Mouse (Mus musculus) embryonic facial prominence, embryonic 10.5 days (tissue): Measurements from ENCODE around the gene Kcnn1. TPM values are rescaled to one million over a fixed set of nuclear protein-coding genes. Genes with fewer than 3 reads are reported as not detected.

Experiments
- DNase-seq: peaks from one replicate; pipeline ENCODE4 v3.0.0-alpha.2; 2017; ENCODE audit warnings: low spot score
- H3K27ac ChIP-seq: fragments of 300-500 bp; sonication (generic); replicated peaks from 2 replicates; pipeline ENCODE4 v1.5.1; 2016; ENCODE audit warnings: mild to moderate bottlenecking
- H3K27me3 ChIP-seq: fragments of 300-500 bp; sonication (generic); replicated peaks from 2 replicates; pipeline ENCODE4 v1.6.1; 2016; ENCODE audit warnings: low read depth, mild to moderate bottlenecking; ENCODE audit not compliant: poor library complexity, severe bottlenecking
- H3K36me3 ChIP-seq: fragments of 300-500 bp; sonication (generic); replicated peaks from 2 replicates; pipeline ENCODE4 v1.6.1; 2016; ENCODE audit warnings: mild to moderate bottlenecking, moderate library complexity
- H3K4me1 ChIP-seq: fragments of 300-500 bp; sonication (generic); 2 replicates; pipeline ENCODE4 v1.6.1; 2016
- H3K4me3 ChIP-seq: fragments of 300-500 bp; sonication (generic); 2 replicates; pipeline ENCODE4 v1.5.1; 2016; ENCODE audit warnings: mild to moderate bottlenecking, moderate library complexity
- H3K9me3 ChIP-seq: fragments of 300-500 bp; sonication (generic); 2 replicates; pipeline ENCODE4 v1.6.1; 2016; ENCODE audit warnings: mild to moderate bottlenecking
- WGBS: fragments of 180-500 bp; shearing (Covaris S2); methylation state at CpG from one replicate; pipeline ENCODE4 v1.1.7; 2016; 5-methylcytosine and 5-hydroxymethylcytosine counted together
- polyA plus RNA-seq: library from polyadenylated mRNA; unstranded; fragments of >200 nt; fragmentation: Nextera tagmentation; extraction: Ambion mirVana; gene quantifications from 2 replicates; pipeline ENCODE4 v1.2.1, GENCODE M21; 2016

Gene Kcnn1
- polyA plus RNA-seq, 1 experiment from 2014 or later, result 5.1 TPM

DNA sequence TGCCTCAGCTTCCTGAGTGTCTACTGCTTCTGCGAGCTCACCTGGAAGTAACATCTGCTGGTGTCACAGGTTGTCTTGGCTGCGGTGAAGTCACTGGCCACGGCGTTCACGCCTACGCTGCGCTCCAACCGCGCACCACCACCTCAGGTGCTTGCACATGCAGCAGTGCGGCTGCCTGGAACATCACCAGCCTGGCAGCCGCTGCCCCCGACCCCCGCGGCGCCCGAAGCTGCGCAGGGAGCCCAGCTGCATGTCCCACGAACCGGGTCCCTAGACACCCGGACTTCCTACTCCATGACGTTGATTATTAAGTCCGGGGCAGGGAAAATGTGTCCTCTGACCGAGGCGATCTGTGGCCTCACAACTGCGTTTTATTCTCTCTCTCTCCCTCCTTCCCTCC, 20.6 kb downstream of the Kcnn1 start:
- Histone ChIP-seq H3K4me3 (0 out of 2 replicates have a peak overlapping the region, but pooled peaks have one; percentile 19), H3K4me1 (peaks cover 39% of the 10 kb centered on the region), H3K27me3 (peaks cover 26% of the 10 kb centered on the region), H3K9me3 (no peaks in the 10 kb centered on the region), H3K36me3 (no peaks in the 10 kb centered on the region), H3K27ac (no peak overlapping the region)
- DNase-seq, result no peak
- 75% methylated on average over 25 of the region's 25 CpGs for WGBS

DNA sequence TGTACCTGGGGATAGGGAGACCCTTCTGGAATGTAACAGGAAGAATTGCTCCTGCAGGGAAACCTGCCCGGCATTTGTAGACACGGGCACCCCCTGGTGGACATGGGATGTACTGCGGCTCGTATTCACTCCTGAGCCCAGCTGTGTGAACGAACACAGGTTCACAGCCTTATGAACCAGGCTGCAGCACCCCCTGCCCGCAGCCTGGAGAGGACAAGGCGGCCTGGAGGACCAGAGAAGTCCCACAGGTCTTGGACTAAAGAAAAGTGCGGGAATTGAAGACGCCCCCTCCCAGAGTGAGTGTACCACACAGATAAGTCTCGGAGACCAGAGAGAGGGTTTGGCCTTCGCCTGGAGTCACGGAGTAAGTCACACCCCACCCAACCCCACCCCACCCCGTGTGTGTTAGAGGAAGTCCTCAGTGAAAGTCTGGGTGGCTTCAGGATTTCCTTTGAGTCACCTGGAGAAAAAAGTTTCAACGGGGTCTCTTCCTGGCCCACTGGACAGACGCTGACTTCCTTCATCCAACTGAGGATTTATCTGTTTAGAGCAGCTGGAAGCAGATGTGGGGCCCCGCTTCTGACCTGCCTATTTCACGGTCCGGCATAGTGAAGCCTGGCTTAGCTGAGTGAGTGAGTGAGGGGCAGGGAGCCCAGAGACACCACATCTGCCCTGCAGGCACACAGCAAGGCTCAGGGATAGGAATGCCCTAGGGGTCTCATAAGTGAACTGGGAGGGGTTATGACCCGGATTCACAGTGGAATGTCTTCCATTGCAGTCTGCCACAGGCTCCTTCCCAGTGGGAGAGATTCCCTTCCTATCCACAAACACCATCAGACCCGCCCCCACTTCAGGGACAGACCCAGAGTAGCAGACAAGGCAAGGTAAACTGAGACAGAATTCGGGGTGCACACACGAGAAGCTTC, 21.6 kb downstream of the Kcnn1 start:
- peak overlapping the region; percentile 52 for H3K27ac ChIP-seq
- peak; percentile 94 for DNase-seq
- peaks cover 7% of the 10 kb centered on the region; the same call in 1 of the 2 replicates for H3K36me3 ChIP-seq
- 40% methylated on average over 22 of the region's 22 CpGs for WGBS
- H3K27me3 ChIP-seq, result peaks cover 19% of the 10 kb centered on the region; the same call in 1 of the 2 replicates
- H3K4me1 ChIP-seq, result peaks cover 44% of the 10 kb centered on the region
- H3K4me3 ChIP-seq, result peak overlapping the region; percentile 19; the same call in 1 of the 2 replicates
- no peaks in the 10 kb centered on the region for H3K9me3 ChIP-seq

DNA sequence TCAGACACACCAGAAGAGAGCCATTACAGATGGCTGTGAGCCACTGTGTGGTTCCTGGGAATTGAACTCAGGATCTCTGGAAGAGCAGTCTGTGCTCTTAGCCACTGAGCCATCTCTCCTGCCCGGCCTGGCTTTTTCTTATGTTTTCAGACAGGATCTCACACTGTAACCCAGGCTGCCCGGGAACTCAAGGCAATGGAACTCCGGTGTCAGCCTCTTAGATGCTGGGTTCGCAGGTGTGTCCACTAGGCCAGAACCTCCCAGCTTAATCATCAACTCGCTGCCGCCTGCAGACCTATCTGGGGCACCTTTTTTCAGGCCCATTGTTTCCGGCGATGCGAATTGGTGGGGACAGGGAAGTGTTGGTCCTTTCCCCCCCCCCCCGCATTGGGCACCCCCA, 22.5 kb downstream of the Kcnn1 start:
- 0 out of 2 replicates have a peak, but pooled peaks cover 13% of the 10 kb centered on the region for H3K27me3 ChIP-seq
- no peak for DNase-seq
- peaks cover 44% of the 10 kb centered on the region for H3K4me1 ChIP-seq
- H3K36me3 ChIP-seq, result peaks cover 13% of the 10 kb centered on the region
- no peak overlapping the region for H3K4me3 ChIP-seq
- WGBS, result 55% methylated on average over 10 of the region's 10 CpGs
- no peaks in the 10 kb centered on the region for H3K9me3 ChIP-seq
- peak overlapping the region; percentile 52 for H3K27ac ChIP-seq

DNA sequence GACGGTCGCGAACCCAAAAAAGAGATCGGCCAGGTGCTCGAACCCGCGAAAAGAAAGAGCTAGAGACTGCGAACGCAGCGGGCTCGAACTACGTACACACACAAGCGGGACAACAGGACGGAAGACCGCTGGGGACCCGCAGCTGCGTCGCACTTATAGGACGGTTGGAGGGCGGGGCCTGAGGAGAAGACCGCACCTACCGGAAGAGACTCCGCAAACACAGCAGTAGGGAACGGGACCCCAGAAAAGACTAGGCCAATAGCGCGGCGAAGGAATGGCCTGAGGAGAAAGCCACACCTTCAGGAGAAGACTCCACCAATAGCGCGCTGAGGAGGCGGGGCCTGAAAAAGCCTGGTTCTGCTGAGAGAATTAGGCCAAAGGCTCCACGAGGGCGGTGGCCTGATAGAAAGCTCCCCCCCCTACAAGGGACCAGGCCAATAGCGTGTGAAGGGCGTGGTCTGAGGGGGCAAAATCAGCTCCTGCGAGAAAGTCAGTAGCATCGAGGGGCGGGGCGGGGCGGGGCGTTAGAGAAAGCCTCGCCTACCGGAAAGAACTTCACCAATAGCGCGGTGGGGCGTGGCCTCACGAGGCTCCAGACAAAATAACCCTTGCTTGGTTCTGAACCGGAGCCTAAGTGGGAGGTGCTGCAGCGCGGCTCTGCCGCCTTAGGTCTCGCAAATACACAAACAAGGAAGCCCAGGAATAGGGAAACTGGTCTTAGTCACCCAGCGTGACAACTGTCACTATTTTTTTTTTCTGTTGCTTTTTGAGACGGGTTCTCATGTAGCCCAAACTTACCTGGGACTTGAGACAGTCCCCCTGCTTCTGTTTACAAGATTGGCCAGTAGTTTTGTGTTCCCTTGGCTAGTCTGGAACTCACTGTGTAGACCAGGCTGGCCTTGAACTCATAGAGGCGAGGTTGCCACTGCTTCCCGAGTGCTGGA, 23.4 kb downstream of the Kcnn1 start, which contains the start of gene Arrdc2:
Arrdc2 (minus strand) TSS at position 313 of the 944 bp plus-strand sequence.
- peak within 1 kb of the TSS; percentile 90 for H3K27ac ChIP-seq
- 2% methylated on average over 55 of the region's 55 CpGs for WGBS
- H3K4me1 ChIP-seq, result peaks cover 39% of the 10 kb centered on the region

DNA sequence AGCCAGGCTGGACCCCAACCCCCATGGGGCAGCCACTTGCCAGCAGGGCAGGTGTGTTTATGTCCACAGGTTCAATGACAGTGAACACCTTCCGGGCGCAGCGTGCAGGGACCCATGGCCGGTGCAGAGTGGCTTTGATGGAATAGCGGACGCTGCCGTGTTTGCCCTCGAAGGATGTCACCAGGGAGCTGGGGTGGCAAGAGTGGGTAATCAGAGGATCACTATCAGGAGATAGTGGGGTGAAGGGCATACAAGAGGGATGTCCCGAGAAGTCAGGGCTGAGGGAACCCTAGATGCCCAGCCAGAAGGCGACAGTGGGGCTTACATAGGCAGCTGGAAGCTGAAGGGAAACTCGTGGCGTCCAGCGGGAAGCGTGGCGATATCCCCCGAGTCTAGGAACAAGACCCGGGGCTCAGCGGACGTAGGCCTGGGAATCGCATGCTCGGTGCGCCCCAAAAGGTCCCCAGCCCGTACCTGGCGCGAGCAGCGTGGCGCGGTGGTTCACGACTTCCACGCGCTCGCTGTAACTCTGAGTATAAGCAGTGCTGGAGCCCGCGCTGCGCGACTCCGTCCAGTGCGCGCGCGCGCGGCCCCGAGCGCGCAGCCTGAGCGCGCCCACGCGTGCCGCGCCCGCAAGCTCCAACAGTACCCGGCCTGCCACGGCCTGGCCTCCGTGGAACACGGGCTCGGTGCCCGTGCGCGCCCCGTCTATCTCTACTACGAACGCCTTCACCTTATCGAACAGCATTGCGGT, 24.2 kb downstream of the Kcnn1 start:
- Histone ChIP-seq H3K27me3 (0 out of 2 replicates have a peak, but pooled peaks cover 8% of the 10 kb centered on the region), H3K27ac (peak overlapping the region; percentile 90), H3K36me3 (peaks cover 28% of the 10 kb centered on the region), H3K4me3 (peak overlapping the region; percentile 76), H3K4me1 (peaks cover 35% of the 10 kb centered on the region), H3K9me3 (no peaks in the 10 kb centered on the region)
- WGBS, result 4% methylated on average over 66 of the region's 66 CpGs
- DNase-seq, result no peak

More for the DNA sequence above, 23.4 kb downstream of the Kcnn1 start, which contains the start of gene Arrdc2:
- H3K4me3 ChIP-seq, result peak within 1 kb of the TSS; percentile 76
- 0 out of 2 replicates have a peak, but pooled peaks cover 13% of the 10 kb centered on the region for H3K27me3 ChIP-seq
- peak; percentile 99 for DNase-seq
- no peaks in the 10 kb centered on the region for H3K9me3 ChIP-seq
- peaks cover 22% of the 10 kb centered on the region for H3K36me3 ChIP-seq

DNA sequence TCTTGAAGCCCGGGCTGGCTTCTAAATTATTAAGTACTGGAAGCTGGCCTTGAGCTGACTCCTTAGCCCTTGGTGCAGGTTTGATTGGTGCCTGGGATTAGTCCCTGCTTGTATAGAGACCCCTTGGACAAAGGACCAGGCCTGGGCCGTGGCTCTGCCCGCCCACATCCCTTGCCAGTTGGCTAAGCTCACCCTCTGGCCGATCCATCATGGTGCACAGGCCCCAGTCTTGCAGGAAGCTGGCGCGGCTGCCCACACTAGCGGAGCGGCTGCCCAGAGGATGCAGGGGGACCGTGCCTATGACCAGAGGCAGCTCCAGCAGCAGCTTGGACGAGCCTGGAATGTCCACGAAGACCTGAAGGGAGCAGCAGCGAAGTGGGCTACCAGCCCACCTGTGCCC, 26.4 kb downstream of the Kcnn1 start:
- WGBS, result 88% methylated on average over 12 of the region's 12 CpGs

DNA sequence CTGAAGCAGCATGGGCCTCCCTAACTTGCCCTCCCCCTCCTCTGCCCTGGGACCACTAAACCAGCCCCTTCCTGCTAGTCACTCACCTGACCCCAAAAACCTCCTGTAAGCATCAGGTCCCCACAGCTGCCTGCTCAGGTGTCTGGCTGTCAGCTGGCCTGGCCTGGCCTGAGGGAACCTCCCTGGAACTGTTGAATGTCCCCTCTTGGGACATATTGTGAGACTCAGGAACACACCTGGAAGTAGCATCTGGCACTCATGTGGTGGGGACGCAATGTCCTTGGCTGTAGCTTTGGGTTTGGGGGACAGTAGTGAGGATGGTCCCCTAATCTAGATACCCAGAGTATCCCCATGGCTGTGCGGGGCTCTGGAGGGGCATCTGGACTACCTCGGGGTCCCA, 29.0 kb downstream of the Kcnn1 start:
- H3K4me1 ChIP-seq, result peaks cover 44% of the 10 kb centered on the region
- 91% methylated on average over 3 of the region's 3 CpGs for WGBS
- H3K9me3 ChIP-seq, result no peaks in the 10 kb centered on the region
- H3K4me3 ChIP-seq, result no peak overlapping the region
- no peak overlapping the region for H3K27ac ChIP-seq
- no peak for DNase-seq
- H3K27me3 ChIP-seq, result no peaks in the 10 kb centered on the region
- peaks cover 28% of the 10 kb centered on the region for H3K36me3 ChIP-seq

More for the DNA sequence above, 26.4 kb downstream of the Kcnn1 start:
- Histone ChIP-seq H3K4me1 (peaks cover 54% of the 10 kb centered on the region), H3K36me3 (peaks cover 28% of the 10 kb centered on the region), H3K9me3 (no peaks in the 10 kb centered on the region), H3K4me3 (no peak overlapping the region), H3K27ac (no peak overlapping the region), H3K27me3 (no peaks in the 10 kb centered on the region)
- DNase-seq, result no peak

DNA sequence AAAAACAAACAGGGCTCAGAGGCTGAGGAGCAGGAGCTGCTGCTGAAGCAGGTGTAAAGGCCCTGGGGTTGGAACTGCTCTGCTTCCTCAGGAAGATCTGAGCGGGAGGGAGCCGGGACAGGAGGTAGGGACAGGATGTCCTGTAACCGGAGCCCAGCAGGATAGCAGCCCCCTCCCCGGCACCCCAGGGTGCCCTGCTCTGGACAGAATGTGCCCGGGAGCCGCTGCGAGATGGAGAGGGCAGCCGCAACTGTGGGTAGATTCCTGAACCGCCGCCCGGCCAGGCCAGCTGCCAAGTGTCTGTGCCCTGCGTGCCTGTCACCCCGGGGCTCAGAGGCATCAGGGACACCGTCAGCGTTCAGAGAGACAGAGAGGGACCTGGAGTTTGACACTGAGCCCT, 29.5 kb downstream of the Kcnn1 start:
- Histone ChIP-seq H3K4me3 (no peak overlapping the region), H3K9me3 (no peaks in the 10 kb centered on the region), H3K27ac (peak overlapping the region; percentile 54), H3K4me1 (peaks cover 39% of the 10 kb centered on the region), H3K27me3 (no peaks in the 10 kb centered on the region), H3K36me3 (peaks cover 28% of the 10 kb centered on the region)
- 44% methylated on average over 15 of the region's 15 CpGs for WGBS
- no peak for DNase-seq

DNA sequence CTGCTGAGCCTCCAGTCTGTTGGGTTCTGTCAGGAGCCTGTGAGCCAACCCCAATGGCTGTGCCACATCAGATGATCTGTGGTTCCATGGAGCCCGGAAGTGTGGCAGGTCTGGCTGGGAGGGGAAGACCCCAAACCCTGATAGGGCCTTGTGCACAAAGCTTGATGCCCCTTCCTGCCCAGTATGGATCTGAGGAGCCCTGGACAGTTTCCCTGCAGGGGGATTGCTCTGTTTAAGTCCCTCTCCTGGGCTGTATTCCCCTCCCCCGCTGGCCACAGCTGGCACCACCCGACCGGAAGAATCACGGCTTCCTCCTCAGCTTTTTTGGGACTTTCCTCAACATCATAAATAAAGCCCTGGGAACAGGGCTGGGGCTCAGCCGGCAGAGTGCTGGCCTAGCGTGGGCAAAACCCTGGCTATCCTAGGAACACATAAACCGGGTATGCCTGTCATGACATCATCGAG, 30.0 kb downstream of the Kcnn1 start:
- H3K36me3 ChIP-seq, result peaks cover 28% of the 10 kb centered on the region
- 65% methylated on average over 9 of the region's 9 CpGs for WGBS
- H3K27ac ChIP-seq, result peak overlapping the region; percentile 54; the same call in 1 of the 2 replicates
- H3K4me3 ChIP-seq, result peak overlapping the region; percentile 5; the same call in 1 of the 2 replicates
- no peaks in the 10 kb centered on the region for H3K9me3 ChIP-seq
- no peak for DNase-seq
- H3K4me1 ChIP-seq, result peaks cover 37% of the 10 kb centered on the region
- no peaks in the 10 kb centered on the region for H3K27me3 ChIP-seq

DNA sequence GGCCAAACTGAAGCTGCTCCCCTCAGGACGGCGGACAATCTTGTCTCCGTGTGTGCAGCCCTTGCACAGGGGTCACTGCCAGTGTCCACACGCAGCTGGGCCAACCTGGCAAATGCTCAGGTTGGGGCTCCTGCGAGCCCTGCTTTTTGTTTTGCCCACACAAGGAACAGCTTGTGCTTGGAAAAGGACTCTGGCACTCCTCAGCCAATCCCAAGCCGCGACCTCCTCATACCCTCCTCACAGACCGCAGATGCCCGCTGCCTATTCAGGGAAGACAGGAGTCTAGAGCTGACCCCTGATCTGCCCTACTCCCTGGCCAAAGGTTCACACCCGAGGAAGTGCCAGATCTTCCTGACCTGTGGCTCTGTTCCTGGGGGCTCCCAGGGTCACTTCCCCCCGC, 30.7 kb downstream of the Kcnn1 start:
- Histone ChIP-seq H3K4me3 (no peak overlapping the region), H3K27me3 (no peaks in the 10 kb centered on the region), H3K9me3 (no peaks in the 10 kb centered on the region), H3K36me3 (peaks cover 28% of the 10 kb centered on the region), H3K27ac (peak overlapping the region; percentile 54; the same call in 1 of the 2 replicates), H3K4me1 (peaks cover 37% of the 10 kb centered on the region)
- DNase-seq, result no peak
- WGBS, result 69% methylated on average over 11 of the region's 11 CpGs

DNA sequence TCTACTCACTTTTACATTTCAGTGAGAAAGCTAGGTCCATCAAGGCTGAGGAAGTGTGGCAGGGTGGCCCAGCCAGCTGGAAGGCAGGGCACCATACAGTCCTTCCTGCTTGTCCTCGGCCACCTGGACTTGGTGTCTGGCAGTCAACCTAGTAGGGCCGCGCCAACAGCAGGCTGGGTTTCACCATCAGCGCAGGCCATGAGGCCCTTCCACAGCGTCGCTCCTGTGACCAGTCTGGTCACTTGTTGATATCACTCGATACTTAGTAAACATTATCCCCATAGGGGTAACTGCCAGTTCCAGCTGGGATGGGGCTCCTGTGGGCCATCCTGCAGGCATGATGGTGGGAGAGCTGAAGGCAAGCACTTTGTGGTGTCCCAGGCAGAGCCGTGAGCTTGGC, 31.5 kb downstream of the Kcnn1 start:
- no peak overlapping the region for H3K4me3 ChIP-seq
- peaks cover 21% of the 10 kb centered on the region for H3K36me3 ChIP-seq
- H3K27ac ChIP-seq, result no peak overlapping the region
- DNase-seq, result no peak
- peaks cover 3% of the 10 kb centered on the region; the same call in 1 of the 2 replicates for H3K9me3 ChIP-seq
- WGBS, result 88% methylated on average over 8 of the region's 8 CpGs
- peaks cover 31% of the 10 kb centered on the region for H3K4me1 ChIP-seq
- H3K27me3 ChIP-seq, result no peaks in the 10 kb centered on the region
